Mouse (Mus musculus): ENCODE measurements at regions not wholly inside any gene's neighbourhood (a gene's known extent, or its start where the extent isn't known, plus 50 kb on each side); places are given as distances from the start of the nearest gene placed in this dataset.

DNA sequence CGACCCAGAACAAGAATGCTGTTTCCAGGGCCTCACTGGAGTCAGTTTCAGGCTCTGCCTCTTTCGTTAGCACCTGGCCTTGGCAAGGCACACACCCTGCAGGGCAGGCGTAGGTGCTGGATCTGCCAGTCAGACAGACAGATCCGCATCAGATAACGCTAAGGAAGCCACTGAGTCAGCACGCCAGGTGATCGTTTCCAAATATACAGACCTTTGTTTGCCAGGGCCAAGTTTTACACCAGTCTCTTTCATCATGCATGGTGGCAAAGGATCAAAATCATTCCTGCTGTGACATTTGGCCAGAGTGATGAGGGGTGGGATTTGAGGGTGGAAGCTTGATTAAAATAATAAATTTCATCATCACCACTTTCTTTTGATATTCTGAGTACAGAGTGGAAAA, 411.0 kb downstream of the Ofcc1 start:
- DNase-seq (ENCODE audit: low spot score in 2 of 2) = no peak

GRCm38 (mm10) chr13:39935216-39935615, 426.0 kb downstream of the Ofcc1 start:
- no peak for DNase-seq (ENCODE audit: low spot score in 2 of 2)

DNA sequence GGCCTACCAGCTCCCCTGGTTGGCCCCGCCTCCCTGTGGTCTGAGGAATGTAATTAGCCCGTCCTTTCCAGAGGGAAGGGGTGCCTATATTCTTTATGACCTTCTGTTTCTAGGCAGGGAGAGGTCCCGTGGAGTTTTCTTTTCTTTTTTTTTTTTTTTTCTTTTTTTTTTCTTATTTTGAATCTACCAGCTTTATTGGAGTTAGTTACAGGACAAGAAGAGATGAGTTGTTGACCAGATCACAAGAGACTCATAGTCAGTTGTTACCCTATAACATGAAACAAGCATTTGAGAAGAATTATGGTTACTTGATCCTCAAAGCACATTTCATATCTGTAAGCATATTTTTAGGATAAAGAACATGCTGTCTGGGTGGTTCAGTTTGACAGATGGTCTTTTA, 429.8 kb downstream of the Ofcc1 start:
- DNase-seq (ENCODE audit: low spot score in 2 of 2) = no peak

- no peak for DNase-seq (ENCODE audit: low spot score in 2 of 2)
Measured at GRCm38 (mm10) chr13:39928573-39928972, 432.7 kb downstream of the Ofcc1 start.

DNA sequence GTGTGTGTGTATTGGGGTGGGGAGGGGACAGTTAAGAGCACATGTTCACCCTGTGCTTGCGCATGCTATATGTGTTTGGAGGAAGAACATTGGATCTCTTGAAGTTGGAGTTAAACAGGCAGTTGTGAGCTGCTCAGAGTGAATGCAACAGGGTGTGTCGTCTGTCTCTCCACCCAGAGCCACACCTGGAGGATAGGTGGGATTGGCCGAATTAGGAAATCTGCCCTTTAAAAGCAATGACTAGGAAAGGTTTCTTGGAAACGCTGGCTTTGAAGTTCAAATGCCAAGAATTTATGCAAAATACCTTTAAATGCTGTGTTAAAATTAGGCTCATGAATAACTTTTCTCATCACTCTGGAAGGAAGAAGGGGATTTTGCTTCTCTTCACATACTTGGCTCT, 436.9 kb downstream of the Ofcc1 start:
- DNase-seq (ENCODE audit: low spot score in 2 of 2) = no peak

DNA sequence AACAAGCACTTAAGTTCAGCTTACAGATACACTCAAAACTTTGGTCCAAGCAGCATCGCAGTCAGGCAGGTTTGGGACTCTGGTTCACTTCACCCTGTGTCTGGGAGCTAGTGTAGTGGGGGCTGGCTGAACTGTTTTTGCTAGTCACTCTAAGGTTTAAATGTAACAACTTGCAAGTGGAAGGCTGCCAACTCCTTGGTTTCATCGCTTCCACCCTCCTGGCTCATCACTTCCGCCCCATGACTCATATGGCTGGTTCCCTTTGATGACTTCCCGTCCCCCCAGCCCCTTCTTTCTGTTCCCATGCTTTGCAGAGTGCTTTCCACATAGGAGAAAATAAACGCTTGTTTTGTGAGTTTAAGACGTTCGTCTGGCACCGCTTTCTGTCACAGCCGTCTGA, 438.1 kb downstream of the Ofcc1 start:
- peak in 1 of 2 experiments; percentile 13 for DNase-seq (ENCODE audit: low spot score in 2 of 2)

DNA sequence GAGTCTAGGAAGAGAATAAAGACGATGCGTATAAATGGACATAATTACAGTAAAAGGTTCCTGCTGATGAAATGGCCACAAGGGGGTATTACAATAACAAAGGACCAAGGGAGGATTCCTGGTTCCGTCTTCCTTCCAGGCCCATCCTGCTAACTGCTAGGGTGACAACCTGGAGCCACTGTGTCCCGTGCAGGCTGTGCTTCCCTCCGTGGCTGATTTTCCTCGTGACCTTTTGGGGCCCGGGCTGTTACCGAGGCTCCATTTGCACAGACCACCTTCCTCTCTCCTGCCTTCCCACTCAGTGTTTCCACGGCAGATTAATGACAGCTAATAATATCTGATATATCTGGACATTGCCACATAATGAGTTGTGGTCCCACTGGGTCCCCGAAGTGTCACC, 453.5 kb downstream of the Ofcc1 start:
- no peak for DNase-seq (ENCODE audit: low spot score in 2 of 2)

GRCm38 (mm10) chr13:39904264-39904663, 457.0 kb downstream of the Ofcc1 start:
- peak in 1 of 2 experiments; percentile 18 for DNase-seq (ENCODE audit: low spot score in 2 of 2)

DNA sequence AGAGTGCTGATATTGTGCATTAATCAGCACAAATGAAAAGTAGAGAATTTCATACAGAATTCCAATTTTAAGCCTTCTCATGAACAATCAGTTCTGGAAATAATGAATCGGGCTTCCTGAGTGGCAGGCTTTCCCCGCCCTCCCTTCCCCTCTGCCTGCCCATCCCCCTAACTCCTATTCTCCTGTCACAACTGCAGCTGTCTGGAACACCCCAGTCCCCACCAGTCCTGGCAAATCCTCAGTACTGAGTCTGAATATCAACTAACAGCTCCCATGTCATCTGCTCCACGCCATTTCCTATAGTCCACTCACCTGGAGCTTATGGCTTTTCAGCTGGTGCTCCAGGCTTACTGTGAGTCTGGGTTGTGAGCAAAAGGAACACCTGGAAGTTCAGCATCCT, 457.9 kb downstream of the Ofcc1 start:
- DNase-seq (ENCODE audit: low spot score in 2 of 2) = no peak

- no peak for DNase-seq (ENCODE audit: low spot score in 2 of 2)
Measured at GRCm38 (mm10) chr13:39899332-39899731, 461.9 kb downstream of the Ofcc1 start.

DNA sequence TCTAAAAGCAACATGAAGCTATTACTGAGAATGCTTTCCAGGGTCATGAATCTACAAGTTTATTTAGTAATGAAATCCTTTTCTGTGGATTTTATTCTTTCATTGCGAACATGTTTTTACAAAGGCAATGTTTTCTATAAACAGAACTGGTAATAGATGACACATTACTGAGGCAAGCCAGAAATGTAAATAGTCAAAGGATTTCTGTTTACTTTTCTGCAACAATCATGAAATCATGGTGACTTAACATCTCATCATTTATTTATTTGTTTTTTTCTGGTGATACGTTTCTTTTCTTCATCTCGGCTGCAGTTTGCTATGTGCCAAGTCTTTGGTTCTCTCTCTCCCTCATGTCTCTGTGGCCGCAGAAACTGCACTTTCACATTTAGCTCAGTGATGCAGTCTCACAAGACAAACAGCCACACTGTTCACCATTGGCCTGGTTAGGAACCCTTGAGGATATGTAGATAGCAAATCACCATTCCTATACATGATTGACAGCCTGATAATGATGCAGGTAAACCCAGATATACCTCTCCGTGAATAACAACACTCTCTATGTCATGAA, 462.8 kb downstream of the Ofcc1 start:
- no peak for DNase-seq (ENCODE audit: low spot score in 2 of 2)

DNA sequence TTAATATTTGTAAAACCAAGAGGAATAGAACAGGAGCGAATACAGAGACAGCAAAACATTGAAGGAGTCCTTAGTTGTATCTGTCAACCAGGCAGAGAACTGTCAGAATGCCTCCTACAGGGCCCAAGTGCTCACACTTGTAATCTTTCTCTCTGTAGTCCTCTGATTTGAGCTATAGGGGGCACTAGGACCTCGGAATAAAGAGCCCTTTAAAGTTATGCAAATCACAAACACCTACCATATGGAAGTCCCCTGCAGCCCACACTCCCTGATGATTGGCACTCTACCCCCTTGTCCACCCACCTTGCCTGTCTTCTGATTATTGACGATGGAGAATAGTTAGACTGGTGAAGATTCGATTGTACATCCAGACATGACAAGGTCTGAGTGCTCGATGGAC, 467.1 kb downstream of the Ofcc1 start:
- no peak for DNase-seq (ENCODE audit: low spot score in 2 of 2)

- DNase-seq (ENCODE audit: low spot score in 2 of 2) = no peak
Measured at GRCm38 (mm10) chr13:39881066-39881465, 480.2 kb downstream of the Ofcc1 start.

GRCm38 (mm10) chr13:39880136-39880535, 481.1 kb downstream of the Ofcc1 start:
- no peak for DNase-seq (ENCODE audit: low spot score in 2 of 2)

DNA sequence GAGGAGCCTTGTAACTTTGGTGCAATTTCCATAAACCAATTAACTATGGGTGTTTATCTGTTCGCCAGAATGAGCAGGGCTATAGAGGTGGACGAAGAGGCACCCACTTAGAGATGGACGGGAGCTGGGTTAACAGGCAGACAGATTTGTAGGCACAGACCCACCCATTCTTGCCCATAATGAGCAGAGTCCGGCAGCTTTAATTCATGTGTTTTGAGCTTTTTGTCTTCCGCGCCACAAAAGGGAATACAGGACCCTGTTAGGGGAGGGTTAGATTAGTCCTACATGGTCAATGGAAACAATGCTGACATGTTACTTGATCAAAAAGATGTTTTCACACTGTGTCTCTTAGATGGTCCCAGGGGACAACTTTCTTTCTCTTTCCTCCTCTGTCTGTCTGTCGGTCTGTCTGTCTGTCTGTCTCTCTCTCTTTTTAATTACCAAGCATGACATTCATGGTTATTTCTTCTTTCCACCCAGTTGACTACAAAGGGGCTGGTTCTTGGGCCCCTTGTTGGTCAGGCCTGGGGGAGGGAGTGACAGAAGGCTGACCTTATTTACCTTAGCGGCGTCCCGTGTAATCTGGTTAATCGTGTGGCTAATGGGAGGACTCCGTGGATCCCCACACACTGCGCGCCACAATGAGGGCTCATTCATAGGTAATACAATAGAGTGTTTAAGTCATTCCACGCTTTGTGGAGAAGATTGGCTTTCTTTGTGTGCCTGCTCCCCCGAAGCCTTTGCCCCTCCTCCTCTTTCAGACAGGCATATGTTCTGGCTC, 483.7 kb downstream of the Ofcc1 start:
- no peak for DNase-seq (ENCODE audit: low spot score in 2 of 2)

DNA sequence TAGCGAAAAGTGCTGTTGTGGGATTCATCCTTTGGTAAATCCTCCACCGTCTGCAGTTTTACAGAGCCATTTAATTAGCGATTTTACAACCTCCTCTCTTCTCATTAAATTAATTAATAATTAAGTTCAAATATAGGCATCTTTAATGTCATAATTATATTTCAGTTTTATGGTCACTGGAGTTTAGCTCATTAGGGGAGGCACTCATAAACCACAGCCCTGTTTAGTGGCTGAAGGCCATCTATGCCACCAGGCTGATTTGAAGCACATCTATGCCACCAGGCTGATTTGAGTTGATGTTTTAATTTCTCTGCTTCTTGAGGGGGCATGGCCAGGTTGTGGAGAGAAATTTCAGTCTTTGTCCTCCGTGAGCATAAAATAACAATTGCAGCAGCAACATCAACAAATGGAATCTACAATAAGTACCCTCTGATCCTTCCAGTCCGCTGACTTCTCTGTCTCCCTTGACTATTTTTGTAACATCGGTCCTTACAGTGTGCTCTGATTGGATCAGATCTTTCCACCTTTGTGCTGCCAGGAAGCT, 508.9 kb downstream of the Ofcc1 start:
- no peak for DNase-seq (ENCODE audit: low spot score in 2 of 2)

DNA sequence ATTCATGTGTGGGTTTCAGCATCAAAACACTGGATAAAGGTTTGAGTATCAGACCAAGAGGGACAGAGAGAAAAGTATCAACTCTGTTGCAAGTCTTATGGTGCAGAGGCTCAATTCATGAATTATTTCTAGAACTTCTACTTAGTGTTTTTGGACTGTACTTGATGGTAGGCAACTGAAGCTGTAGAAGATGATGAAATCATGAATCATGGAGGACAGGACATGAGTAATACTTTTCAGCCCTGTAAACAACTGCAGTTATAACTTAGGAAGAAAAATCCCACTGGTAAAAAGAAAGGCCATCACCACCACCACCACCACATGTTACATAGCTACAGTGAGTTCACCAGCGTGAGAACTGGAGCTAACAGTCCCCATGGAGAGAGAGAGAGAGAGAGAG, 511.9 kb downstream of the Ofcc1 start:
- DNase-seq (ENCODE audit: low spot score in 2 of 2) = no peak

DNA sequence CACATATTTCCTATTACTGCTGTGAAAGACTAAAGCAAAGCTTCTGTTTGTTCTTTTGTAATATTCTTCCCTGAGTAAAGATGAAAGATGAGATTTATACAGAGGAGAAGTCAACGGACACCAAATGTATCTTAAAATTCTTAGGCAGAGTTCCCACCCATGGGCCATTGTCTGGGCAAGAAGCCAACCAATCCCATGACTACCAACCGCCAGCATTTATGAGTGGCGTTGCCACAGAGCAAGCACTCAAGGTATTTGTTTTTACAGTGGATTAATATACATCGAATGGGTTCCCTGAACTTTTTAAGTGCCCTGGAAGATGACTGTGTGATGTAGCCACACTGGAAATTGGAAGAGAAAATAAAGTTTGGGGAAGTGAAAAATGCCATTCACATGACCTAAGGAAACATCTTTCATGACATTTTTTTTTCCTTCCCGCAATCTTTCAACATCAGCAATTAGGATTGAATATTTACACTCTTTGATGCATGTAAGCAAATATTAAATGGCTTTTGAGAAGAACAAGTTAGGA, 525.1 kb downstream of the Ofcc1 start:
- DNase-seq (ENCODE audit: low spot score in 2 of 2) = no peak

DNA sequence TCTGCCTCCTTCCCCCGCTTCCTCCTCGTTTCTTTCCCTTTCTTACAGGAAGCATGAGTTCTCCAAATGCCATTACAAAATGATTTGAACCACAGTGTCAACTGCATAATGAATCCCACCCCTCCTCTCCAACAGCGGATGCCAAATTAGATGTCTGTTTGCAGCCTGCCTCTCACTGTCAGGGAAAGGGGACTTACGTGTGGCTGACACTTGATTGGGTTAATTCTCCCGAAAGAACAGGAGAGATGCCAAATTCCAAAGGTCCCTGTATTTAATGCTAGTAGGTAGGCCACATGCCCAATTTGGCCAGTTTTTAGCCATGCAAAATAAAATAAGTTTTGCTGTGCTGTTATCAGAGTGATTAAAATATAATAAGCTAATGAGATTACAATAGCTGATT, 525.9 kb downstream of the Ofcc1 start:
- DNase-seq (ENCODE audit: low spot score in 2 of 2) = no peak

- peak in 1 of 2 experiments; percentile 7 for DNase-seq (ENCODE audit: low spot score in 2 of 2)
Measured at GRCm38 (mm10) chr13:39834521-39835245, 526.6 kb downstream of the Ofcc1 start.

DNA sequence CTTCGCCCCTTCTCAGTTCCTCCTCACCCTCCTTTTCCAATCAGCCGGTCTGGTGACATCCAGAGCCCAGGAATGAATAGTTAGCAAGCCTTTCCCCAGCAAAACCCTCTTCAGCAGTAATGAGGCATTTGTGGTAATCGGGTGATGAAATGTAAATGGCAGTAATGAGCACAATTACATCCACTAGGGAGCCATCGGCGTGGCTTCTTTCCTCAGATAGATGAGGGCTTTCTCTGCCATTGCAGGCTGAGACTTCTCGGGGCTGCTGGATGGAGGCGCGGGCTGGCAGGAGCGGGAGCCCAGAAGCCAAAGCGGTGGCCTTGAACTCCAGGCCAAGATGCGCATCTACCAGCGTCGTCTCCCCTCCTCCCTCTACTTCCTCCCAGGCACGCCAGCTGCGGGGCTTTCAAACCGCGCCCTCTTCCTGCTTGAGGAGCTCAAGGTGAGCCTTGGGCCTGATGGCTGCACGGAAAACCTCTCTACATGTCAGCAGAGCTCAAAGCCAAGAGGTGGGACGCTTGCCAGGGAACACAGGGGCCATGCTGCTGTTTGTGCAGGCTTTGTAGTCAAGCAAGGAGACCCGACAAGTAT, 537.2 kb downstream of the Ofcc1 start:
- DNase-seq (ENCODE audit: low spot score in 2 of 2) = peak in 1 of 2 experiments; percentile 5
